Mouse (Mus musculus): ENCODE measurements at regions not wholly inside any gene's neighbourhood (a gene's known extent, or its start where the extent isn't known, plus 50 kb on each side); places are given as distances from the start of the nearest gene placed in this dataset.

DNA sequence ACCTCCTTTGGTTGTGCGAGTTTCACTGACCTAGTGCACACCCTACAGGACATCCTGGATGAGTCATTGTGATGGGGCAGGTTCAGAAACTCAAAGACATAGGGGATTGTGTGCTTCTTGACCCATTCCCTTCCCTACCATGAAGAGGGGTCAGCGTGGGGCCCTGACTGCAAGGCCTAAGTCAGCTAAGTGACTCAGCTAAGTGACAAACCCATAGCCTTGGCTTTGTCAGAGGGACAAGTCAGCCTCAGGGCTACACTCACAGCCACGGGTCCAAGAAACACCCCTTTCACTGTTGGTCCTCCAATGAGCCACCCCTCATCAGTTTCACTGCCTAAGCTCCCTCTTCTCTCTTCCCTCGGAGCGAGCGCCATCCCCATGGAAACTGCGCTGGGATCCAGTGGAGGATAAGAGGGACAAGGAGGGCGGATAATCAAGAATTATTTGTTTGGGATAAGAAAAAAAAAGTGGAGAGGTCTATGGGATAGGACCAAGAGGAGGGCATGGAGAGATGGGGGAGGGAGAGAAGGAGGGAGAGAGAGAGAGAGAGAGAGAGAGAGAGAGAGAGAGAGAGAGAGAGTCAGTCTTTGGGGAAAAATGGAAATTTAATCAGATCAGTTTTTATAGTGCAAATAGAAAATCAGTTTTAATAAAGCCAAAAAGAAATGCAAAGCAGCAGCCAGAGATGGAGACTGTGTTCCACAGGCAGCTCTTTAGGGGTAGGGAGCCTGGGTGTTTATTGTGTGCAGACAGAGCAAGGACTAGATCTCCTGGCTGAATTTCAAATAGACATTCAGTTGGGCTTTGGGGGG, 183.7 kb upstream of the 4931429L15Rik start:
- no peak overlapping the region for H3K27ac ChIP-seq (ENCODE audit: low read depth)
- H3K4me1 ChIP-seq (ENCODE audit: insufficient read depth) = no peaks in the 10 kb centered on the region
- DNase-seq (no peak), ATAC-seq (no peak)
- no peaks in the 10 kb centered on the region for H3K36me3 ChIP-seq (replicated peaks; ENCODE audit: insufficient read depth, low read length)
- WGBS (ENCODE audit: insufficient replicate concordance) = 75% methylated on average over 8 of the region's 8 CpGs
- H3K9ac ChIP-seq (replicated peaks) = no peak overlapping the region
- no peak overlapping the region for H3K4me3 ChIP-seq (ENCODE audit: low read depth, low read length)
- no peak overlapping the region for H3K4me2 ChIP-seq (ENCODE audit: low read depth, low read length)
- no peaks in the 10 kb centered on the region for H3K9me3 ChIP-seq (ENCODE audit: low read length)
- no peaks in the 10 kb centered on the region for H3K27me3 ChIP-seq (ENCODE audit: insufficient read depth, low read length)
- no peak for TF ChIP-seq EP300 (IDR thresholded peaks at IDR 0.05; ENCODE audit: low read depth)
- no peak for TF ChIP-seq CTCF (IDR thresholded peaks at IDR 0.05; ENCODE audit: low read depth)

DNA sequence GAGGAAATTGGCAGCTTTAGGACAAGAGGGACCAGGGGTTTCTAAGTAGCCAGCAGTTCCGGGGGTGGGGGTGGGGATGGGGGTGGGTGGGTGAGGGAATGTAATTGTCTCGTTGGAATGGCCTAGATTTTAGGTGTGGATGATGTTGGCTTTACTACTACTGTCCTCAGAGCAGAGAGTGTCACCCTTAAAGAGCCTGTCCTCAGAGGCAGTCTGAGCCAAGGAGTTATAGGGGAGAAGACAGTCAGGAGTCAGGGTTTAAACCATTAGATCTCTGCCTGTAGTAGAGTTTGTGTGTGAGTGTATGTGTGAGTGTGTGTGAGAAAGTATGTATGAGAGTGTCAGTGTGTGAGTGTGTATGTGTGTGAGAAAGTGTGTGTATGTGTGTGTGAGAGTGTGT, 179.6 kb upstream of the 4931429L15Rik start:
- no peaks in the 10 kb centered on the region for H3K27me3 ChIP-seq (ENCODE audit: insufficient read depth, low read length)
- TF ChIP-seq EP300 (IDR thresholded peaks at IDR 0.05; ENCODE audit: low read depth) (no peak), CTCF (IDR thresholded peaks at IDR 0.05; ENCODE audit: low read depth) (no peak)
- H3K4me1 ChIP-seq (ENCODE audit: insufficient read depth) = no peaks in the 10 kb centered on the region
- no peak overlapping the region for H3K27ac ChIP-seq (ENCODE audit: low read depth)
- DNase-seq = no peak
- WGBS (ENCODE audit: insufficient replicate concordance) = 29% methylated on average over 2 of the region's 2 CpGs
- H3K4me3 ChIP-seq (ENCODE audit: low read depth, low read length) = no peak overlapping the region
- no peak for ATAC-seq
- no peak overlapping the region for H3K9ac ChIP-seq (replicated peaks)
- H3K4me2 ChIP-seq (ENCODE audit: low read depth, low read length) = no peak overlapping the region
- no peaks in the 10 kb centered on the region for H3K9me3 ChIP-seq (ENCODE audit: low read length)
- H3K36me3 ChIP-seq (replicated peaks; ENCODE audit: insufficient read depth, low read length) = no peaks in the 10 kb centered on the region

DNA sequence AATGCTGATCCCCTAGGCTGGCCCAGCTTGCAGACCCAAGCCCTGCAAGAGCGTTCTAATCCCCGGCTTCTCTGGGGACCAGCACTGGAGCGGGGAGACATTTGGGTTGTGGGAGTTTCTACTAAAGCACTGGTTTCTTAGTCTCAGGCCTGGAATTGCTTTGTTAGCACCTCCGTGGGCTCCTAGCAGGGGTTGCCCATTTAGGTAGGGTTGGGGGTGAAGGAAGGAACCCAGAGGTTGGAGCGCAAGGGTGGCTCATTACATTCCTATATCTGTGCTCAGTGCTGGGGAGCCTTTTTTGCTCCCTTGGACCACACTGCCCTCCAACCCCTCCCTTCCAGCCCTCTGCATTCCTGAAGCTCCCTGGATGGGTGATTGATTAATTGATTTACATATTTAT, 179.1 kb upstream of the 4931429L15Rik start:
- Histone ChIP-seq H3K4me1 (ENCODE audit: insufficient read depth) (no peaks in the 10 kb centered on the region), H3K9me3 (ENCODE audit: low read length) (no peaks in the 10 kb centered on the region), H3K9ac (replicated peaks) (no peak overlapping the region), H3K4me2 (ENCODE audit: low read depth, low read length) (no peak overlapping the region), H3K4me3 (ENCODE audit: low read depth, low read length) (no peak overlapping the region), H3K27me3 (ENCODE audit: insufficient read depth, low read length) (no peaks in the 10 kb centered on the region), H3K27ac (ENCODE audit: low read depth) (no peak overlapping the region), H3K36me3 (replicated peaks; ENCODE audit: insufficient read depth, low read length) (no peaks in the 10 kb centered on the region)
- TF ChIP-seq EP300 (IDR thresholded peaks at IDR 0.05; ENCODE audit: low read depth) (no peak), CTCF (IDR thresholded peaks at IDR 0.05; ENCODE audit: low read depth) (no peak)
- DNase-seq (no peak), ATAC-seq (no peak)
- 66% methylated on average over 5 of the region's 5 CpGs for WGBS (ENCODE audit: insufficient replicate concordance)

DNA sequence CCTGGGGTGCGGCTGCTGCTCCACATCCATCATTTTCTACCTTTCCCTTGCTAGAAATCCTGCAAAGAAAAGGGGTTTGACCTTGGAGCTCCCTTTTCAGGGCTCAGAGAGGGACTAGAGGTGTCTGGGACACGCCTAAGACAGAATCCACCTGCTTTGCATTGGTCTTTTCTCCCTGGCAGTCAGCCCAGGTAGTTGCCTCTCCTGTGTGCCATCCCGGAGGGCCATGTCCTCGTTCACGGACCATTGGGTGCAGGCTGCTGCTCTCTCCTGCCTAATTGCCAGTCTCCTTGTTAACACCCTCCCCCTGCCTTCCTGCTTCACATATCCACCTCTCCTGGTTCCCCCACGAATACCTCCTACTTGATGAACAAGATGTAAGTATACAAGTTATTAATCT, 175.5 kb upstream of the 4931429L15Rik start:
- 68% methylated on average over 6 of the region's 6 CpGs for WGBS (ENCODE audit: insufficient replicate concordance)
- Histone ChIP-seq H3K27ac (ENCODE audit: low read depth) (no peak overlapping the region), H3K36me3 (replicated peaks; ENCODE audit: insufficient read depth, low read length) (no peaks in the 10 kb centered on the region), H3K9me3 (ENCODE audit: low read length) (no peaks in the 10 kb centered on the region), H3K4me1 (ENCODE audit: insufficient read depth) (no peaks in the 10 kb centered on the region), H3K4me3 (ENCODE audit: low read depth, low read length) (no peak overlapping the region), H3K4me2 (ENCODE audit: low read depth, low read length) (no peak overlapping the region), H3K9ac (replicated peaks) (no peak overlapping the region), H3K27me3 (ENCODE audit: insufficient read depth, low read length) (no peaks in the 10 kb centered on the region)
- ATAC-seq = no peak
- no peak for DNase-seq
- no peak for TF ChIP-seq EP300 (IDR thresholded peaks at IDR 0.05; ENCODE audit: low read depth)
- TF ChIP-seq CTCF (IDR thresholded peaks at IDR 0.05; ENCODE audit: low read depth) = no peak

DNA sequence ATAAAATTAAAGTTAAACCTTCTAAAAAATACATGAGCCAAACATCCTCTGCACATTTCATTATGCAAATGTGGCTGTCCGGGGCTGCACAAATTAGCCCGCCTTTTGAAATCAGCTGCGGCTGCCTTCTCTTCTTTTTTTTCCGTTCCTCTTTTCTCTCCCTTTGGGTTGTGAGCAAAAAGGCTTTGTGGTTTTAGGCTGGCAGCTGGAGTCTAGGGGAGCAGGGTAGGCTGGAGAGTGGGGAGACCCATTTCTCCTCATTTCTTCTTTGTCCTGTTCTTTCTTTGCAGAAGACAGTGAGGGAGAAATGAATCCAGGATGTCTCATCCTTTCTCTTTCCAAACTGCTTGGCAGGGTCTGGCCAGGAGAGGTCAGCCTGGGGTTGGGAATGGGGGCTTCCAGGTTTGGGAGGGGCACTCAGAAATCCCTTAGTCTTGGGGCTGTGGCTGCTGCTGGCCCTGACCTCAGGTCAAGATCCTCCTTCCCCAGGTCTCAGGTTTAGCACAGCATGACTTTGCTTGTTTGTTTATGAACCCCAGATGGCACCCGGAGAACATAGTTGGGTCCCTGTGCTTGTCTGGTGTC, 163.2 kb upstream of the 4931429L15Rik start:
- no peak for ATAC-seq

DNA sequence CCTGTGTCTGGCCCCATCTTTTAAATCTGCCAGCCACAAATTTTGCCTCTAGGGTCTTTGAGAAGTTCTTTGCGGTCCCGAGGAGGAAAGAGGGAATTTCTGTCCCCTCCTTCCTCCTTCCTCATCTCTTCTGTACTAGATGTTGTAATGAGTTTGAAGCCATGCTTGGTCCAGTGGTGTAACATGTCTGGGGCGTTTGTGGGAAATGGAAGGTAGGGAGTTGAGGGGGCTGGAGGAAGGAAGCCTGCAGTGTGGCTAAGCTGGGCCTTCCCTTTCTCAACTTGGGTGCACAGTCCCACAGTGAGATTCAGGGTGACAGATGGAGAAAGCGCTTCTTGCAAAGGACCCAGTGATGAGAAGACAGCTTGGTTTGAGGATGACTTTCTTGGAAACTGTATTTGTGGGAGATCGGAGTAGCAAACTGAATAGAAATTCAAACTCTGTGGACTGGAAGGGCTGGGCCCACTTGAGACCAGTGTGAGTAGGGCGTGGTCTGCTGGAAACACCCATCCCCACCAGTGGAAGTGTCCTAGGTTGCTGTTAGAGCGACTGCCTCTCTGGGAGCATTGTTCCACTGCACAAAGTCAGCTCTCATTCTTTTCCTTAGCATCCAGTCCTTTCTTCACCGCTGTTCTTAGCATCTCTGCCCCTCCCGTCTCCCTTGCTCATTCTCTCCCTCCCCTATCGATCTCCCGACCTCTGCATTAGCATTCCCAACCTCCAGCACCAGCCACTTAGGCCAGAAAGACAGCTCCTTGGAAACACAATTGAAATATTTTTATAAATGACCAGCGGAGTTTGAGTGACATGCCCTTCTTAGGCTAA, 162.5 kb upstream of the 4931429L15Rik start:
- Histone ChIP-seq H3K4me1 (ENCODE audit: insufficient read depth) (peaks cover 13% of the 10 kb centered on the region), H3K4me3 (ENCODE audit: low read depth, low read length) (no peak overlapping the region), H3K4me2 (ENCODE audit: low read depth, low read length) (no peak overlapping the region), H3K27ac (ENCODE audit: low read depth) (no peak overlapping the region), H3K9ac (replicated peaks) (no peak overlapping the region), H3K9me3 (ENCODE audit: low read length) (no peaks in the 10 kb centered on the region), H3K36me3 (replicated peaks; ENCODE audit: insufficient read depth, low read length) (no peaks in the 10 kb centered on the region), H3K27me3 (ENCODE audit: insufficient read depth, low read length) (no peaks in the 10 kb centered on the region)
- WGBS (ENCODE audit: insufficient replicate concordance) = 52% methylated on average over 12 of the region's 12 CpGs
- ATAC-seq (no peak), DNase-seq (no peak)
- TF ChIP-seq CTCF (IDR thresholded peaks at IDR 0.05; ENCODE audit: low read depth) = no peak
- no peak for TF ChIP-seq EP300 (IDR thresholded peaks at IDR 0.05; ENCODE audit: low read depth)

More for the DNA sequence above, 163.2 kb upstream of the 4931429L15Rik start:
- no peaks in the 10 kb centered on the region for H3K27me3 ChIP-seq (ENCODE audit: insufficient read depth, low read length)
- H3K36me3 ChIP-seq (replicated peaks; ENCODE audit: insufficient read depth, low read length) = no peaks in the 10 kb centered on the region
- 38% methylated on average over 5 of the region's 5 CpGs for WGBS (ENCODE audit: insufficient replicate concordance)
- no peak for TF ChIP-seq EP300 (IDR thresholded peaks at IDR 0.05; ENCODE audit: low read depth)
- no peak for TF ChIP-seq CTCF (IDR thresholded peaks at IDR 0.05; ENCODE audit: low read depth)
- H3K27ac ChIP-seq (ENCODE audit: low read depth) = no peak overlapping the region
- no peak overlapping the region for H3K9ac ChIP-seq (replicated peaks)
- H3K4me3 ChIP-seq (ENCODE audit: low read depth, low read length) = no peak overlapping the region
- H3K4me2 ChIP-seq (ENCODE audit: low read depth, low read length) = no peak overlapping the region
- H3K4me1 ChIP-seq (ENCODE audit: insufficient read depth) = peaks cover 13% of the 10 kb centered on the region
- no peaks in the 10 kb centered on the region for H3K9me3 ChIP-seq (ENCODE audit: low read length)
- DNase-seq = no peak

All from liver, postnatal 0 days (tissue).